Mouse (Mus musculus) MEL (cell line): ENCODE results near the gene Gpr37l1.

Source experiments
- CTCF ChIP-seq, 3 experiments: IDR thresholded peaks in 2 of 3; conservative IDR thresholded peaks in 1 of 3; 2 replicates each; pipeline ENCODE4 v1.5.1; 2011 to 2012; ENCODE audit warnings: low read length in 3 of 3, low read depth in 2 of 3, mild to moderate bottlenecking in 2 of 3, improper control_type of control experiment in 1 of 3, inconsistent platforms in 1 of 3, mixed read lengths in 1 of 3, moderate library complexity in 1 of 3; ENCODE audit not compliant: control insufficient read depth in 1 of 3, insufficient read depth in 1 of 3, poor library complexity in 1 of 3, severe bottlenecking in 1 of 3
- ELF1 ChIP-seq: IDR thresholded peaks from 2 replicates; pipeline ENCODE4 v1.6.1; 2014; ENCODE audit warnings: low read depth, mild to moderate bottlenecking, inconsistent platforms, low read length, improper control_type of control experiment, moderate library complexity
- HCFC1 ChIP-seq: IDR thresholded peaks from 2 replicates; pipeline ENCODE4 v1.6.1; 2012; ENCODE audit warnings: low read depth, mild to moderate bottlenecking, inconsistent platforms, low read length, improper control_type of control experiment, moderate library complexity
- NELFE ChIP-seq: IDR thresholded peaks from 2 replicates; pipeline ENCODE4 v1.6.1; 2011; ENCODE audit warnings: low read depth, low read length, improper control_type of control experiment

DNA sequence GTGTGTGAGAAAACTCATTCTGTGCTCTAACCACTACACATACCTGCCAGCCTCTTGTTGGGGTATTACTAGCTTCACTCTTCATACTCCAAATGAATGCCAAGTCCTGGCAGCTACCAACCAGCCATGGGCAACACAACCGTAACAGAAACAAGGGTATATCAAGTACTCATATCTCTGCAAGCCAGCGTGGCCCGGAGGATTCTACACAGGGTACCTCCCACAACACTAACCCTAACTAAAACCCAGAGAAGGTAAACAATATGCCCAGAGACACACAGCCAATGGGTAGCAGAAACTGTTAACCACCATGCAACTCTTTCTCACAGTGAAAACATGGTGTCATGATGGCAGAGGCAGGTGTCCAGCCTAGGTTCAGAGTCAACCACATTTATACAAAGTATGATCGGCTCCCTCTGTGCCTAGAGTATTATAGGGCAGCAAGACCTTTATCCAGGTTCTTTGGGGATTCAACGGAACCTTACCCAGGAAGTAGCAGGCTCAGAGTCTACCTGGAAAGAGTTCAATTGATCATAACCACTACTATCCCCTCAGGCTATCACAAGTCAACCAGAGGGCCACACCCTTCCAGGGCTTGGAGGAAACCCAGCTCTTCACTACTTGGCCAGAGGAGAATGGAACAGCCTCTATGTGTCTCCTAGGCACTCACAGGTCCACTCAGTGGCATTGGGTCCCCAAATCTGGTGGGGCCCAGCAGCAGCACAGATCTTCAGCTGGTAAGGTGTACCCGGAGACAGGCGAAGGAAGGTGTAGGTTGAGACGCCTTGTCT is 42.7 kb downstream of the Gpr37l1 start:
- no peak for TF ChIP-seq NELFE
- no peak for TF ChIP-seq ELF1
- TF ChIP-seq CTCF (IDR thresholded peaks at IDR 0.05 in 2 of 3, conservative IDR thresholded peaks at IDR 0.05 in 1 of 3; ENCODE audit: control insufficient read depth in 1 of 3, insufficient read depth in 1 of 3, low read depth in 2 of 3, low read length in 3 of 3, poor library complexity in 1 of 3, severe bottlenecking in 1 of 3) = no peak
- TF ChIP-seq HCFC1 = no peak
